Mouse (Mus musculus) myocyte (in vitro differentiated cells): Measurements from ENCODE around the gene Tmem95.

Experiments used
- CEBPB ChIP-seq: IDR thresholded peaks from 2 replicates; pipeline ENCODE4 v1.6.1; 2011; ENCODE audit warnings: mild to moderate bottlenecking, moderate library complexity; ENCODE audit not compliant: poor library complexity, insufficient read depth, severe bottlenecking
- E2F4 ChIP-seq: IDR thresholded peaks from one replicate; pipeline ENCODE4 v1.6.1; 2011; ENCODE audit warnings: mild to moderate bottlenecking, control low read depth, moderate library complexity; ENCODE audit not compliant: insufficient read depth
- MAX ChIP-seq: IDR thresholded peaks from one replicate; pipeline ENCODE4 v1.6.1; 2011; ENCODE audit warnings: low read depth, mild to moderate bottlenecking, control low read depth
- MYOD1 ChIP-seq, 3 experiments: IDR thresholded peaks; one replicate each; pipeline ENCODE4 v1.6.1; 2011; ENCODE audit warnings: control low read depth in 2 of 3, low read depth in 2 of 3, mild to moderate bottlenecking in 2 of 3, moderate library complexity in 1 of 3; ENCODE audit not compliant: insufficient read length in 2 of 3, control insufficient read depth in 1 of 3
- MYOG ChIP-seq, 3 experiments: IDR thresholded peaks; one replicate each; pipeline ENCODE4 v1.6.1; 2011; ENCODE audit warnings: control low read depth in 2 of 3, low read depth in 2 of 3, mild to moderate bottlenecking in 2 of 3; ENCODE audit not compliant: insufficient read length in 2 of 3, control insufficient read depth in 1 of 3, insufficient read depth in 1 of 3
- POLR2A ChIP-seq: IDR thresholded peaks from one replicate; pipeline ENCODE4 v1.6.1; 2011; ENCODE audit warnings: low read depth, mild to moderate bottlenecking, control low read depth, moderate library complexity; ENCODE audit not compliant: insufficient read length
- POLR2AphosphoS2 ChIP-seq: IDR thresholded peaks from one replicate; pipeline ENCODE4 v1.6.1; 2011; ENCODE audit warnings: low read depth, control low read depth; ENCODE audit not compliant: insufficient read length
- TCF12 ChIP-seq: IDR thresholded peaks from one replicate; pipeline ENCODE4 v1.6.1; 2011; ENCODE audit warnings: mild to moderate bottlenecking, control low read depth; ENCODE audit not compliant: poor library complexity, insufficient read depth, severe bottlenecking
- USF1 ChIP-seq: IDR thresholded peaks from one replicate; pipeline ENCODE4 v1.6.1; 2011; ENCODE audit warnings: low read depth, mild to moderate bottlenecking, control low read depth, moderate library complexity

DNA sequence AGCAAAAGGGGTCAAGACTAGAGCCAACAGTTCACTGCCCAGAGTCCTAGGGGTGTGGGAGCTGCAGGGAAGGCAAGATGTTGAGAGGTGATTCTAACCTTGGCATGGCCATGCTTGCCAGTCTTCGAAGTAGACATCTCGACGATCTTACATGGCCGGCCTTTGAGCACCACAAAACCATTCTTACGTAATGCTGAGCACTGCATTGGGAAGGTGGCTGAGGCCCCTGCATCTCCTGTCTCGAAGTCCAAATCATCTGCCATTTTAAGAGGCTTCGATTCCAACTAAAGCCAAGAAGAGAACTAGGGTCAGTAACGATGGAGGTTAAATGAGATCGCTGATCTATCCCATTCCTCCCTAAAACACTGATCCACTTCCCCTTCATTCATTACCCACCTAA lies 41.2 kb upstream of the Tmem95 start:
- TF ChIP-seq POLR2A, result no peak
- no peak for TF ChIP-seq MYOG (IDR thresholded peaks at IDR 0.05; ENCODE audit: control insufficient read depth in 1 of 3, insufficient read depth in 1 of 3, insufficient read length in 2 of 3, low read depth in 2 of 3)
- TF ChIP-seq POLR2AphosphoS2, result no peak
- no peak for TF ChIP-seq E2F4
- TF ChIP-seq TCF12, result no peak
- TF ChIP-seq MAX, result no peak
- TF ChIP-seq MYOD1 (IDR thresholded peaks at IDR 0.05; ENCODE audit: control insufficient read depth in 1 of 3, insufficient read length in 2 of 3, low read depth in 2 of 3), result no peak
- no peak for TF ChIP-seq USF1
- TF ChIP-seq CEBPB, result 0 out of 2 replicates have a peak, but pooled peaks have one; percentile 6
